Mouse (Mus musculus): ENCODE measurements around the gene Dchs1. TPM values are rescaled to one million over a fixed set of nuclear protein-coding genes. Genes with fewer than 3 reads are reported as not detected.

Gene Dchs1
- total RNA-seq, 1 experiment from 2014 or later: 0.18 TPM

- ATAC-seq (replicated peaks; ENCODE audit: low read depth, poor library complexity, severe bottlenecking): peak; percentile 26; the same call in 1 of the 2 replicates
Measured at GRCm38 (mm10) chr7:105786506-105787284, 759 bp downstream of the Dchs1 start.

GRCm38 (mm10) chr7:105784556-105784955 is 2.9 kb downstream of the Dchs1 start:
- no peak for ATAC-seq (replicated peaks; ENCODE audit: low read depth, poor library complexity, severe bottlenecking)

GRCm38 (mm10) chr7:105783861-105784260 is 3.6 kb downstream of the Dchs1 start:
- ATAC-seq (replicated peaks; ENCODE audit: low read depth, poor library complexity, severe bottlenecking): no peak

GRCm38 (mm10) chr7:105778553-105779265 is 8.7 kb downstream of the Dchs1 start:
- peak; percentile 86 for ATAC-seq (replicated peaks; ENCODE audit: low read depth, poor library complexity, severe bottlenecking)

- peak; percentile 64 for ATAC-seq (replicated peaks; ENCODE audit: low read depth, poor library complexity, severe bottlenecking)
Measured at GRCm38 (mm10) chr7:105777797-105778552, 9.5 kb downstream of the Dchs1 start.

- no peak for ATAC-seq (replicated peaks; ENCODE audit: low read depth, poor library complexity, severe bottlenecking)
Measured at GRCm38 (mm10) chr7:105777316-105777715, 10.1 kb downstream of the Dchs1 start.

- ATAC-seq (replicated peaks; ENCODE audit: low read depth, poor library complexity, severe bottlenecking): no peak
Measured at GRCm38 (mm10) chr7:105776026-105776425, 11.4 kb downstream of the Dchs1 start.

- no peak for ATAC-seq (replicated peaks; ENCODE audit: low read depth, poor library complexity, severe bottlenecking)
Measured at GRCm38 (mm10) chr7:105774661-105775060, 12.8 kb downstream of the Dchs1 start.

GRCm38 (mm10) chr7:105773041-105773440 is 14.4 kb downstream of the Dchs1 start:
- ATAC-seq (replicated peaks; ENCODE audit: low read depth, poor library complexity, severe bottlenecking): no peak

GRCm38 (mm10) chr7:105772331-105772730 is 15.1 kb downstream of the Dchs1 start:
- no peak for ATAC-seq (replicated peaks; ENCODE audit: low read depth, poor library complexity, severe bottlenecking)

GRCm38 (mm10) chr7:105769959-105770358 is 17.5 kb downstream of the Dchs1 start:
- no peak for ATAC-seq (replicated peaks; ENCODE audit: low read depth, poor library complexity, severe bottlenecking)

GRCm38 (mm10) chr7:105767729-105768165 is 19.7 kb downstream of the Dchs1 start:
- peak; percentile 78 for ATAC-seq (replicated peaks; ENCODE audit: low read depth, poor library complexity, severe bottlenecking)

- ATAC-seq (replicated peaks; ENCODE audit: low read depth, poor library complexity, severe bottlenecking): no peak
Measured at GRCm38 (mm10) chr7:105764331-105764730, 23.1 kb downstream of the Dchs1 start.

GRCm38 (mm10) chr7:105762517-105763270 is 24.8 kb downstream of the Dchs1 start:
- ATAC-seq (replicated peaks; ENCODE audit: low read depth, poor library complexity, severe bottlenecking): 0 out of 2 replicates have a peak, but pooled peaks have one; percentile 30

- ATAC-seq (replicated peaks; ENCODE audit: low read depth, poor library complexity, severe bottlenecking): peak; percentile 38
Measured at GRCm38 (mm10) chr7:105761813-105762484, 25.5 kb downstream of the Dchs1 start.

GRCm38 (mm10) chr7:105753281-105753680 is 34.2 kb downstream of the Dchs1 start:
- ATAC-seq (replicated peaks; ENCODE audit: low read depth, poor library complexity, severe bottlenecking): no peak

GRCm38 (mm10) chr7:105752716-105753115 is 34.7 kb downstream of the Dchs1 start:
- no peak for ATAC-seq (replicated peaks; ENCODE audit: low read depth, poor library complexity, severe bottlenecking)

GRCm38 (mm10) chr7:105751491-105752433 is 35.7 kb downstream of the Dchs1 start, which contains the start of gene Tpp1:
Gene Tpp1, minus strand, starts transcription at chr7:105752235.
- ATAC-seq (replicated peaks; ENCODE audit: low read depth, poor library complexity, severe bottlenecking): peak; percentile 95

Data from common myeloid progenitor, adult 5-6 weeks (primary cell).